Mouse (Mus musculus): Measurements from ENCODE around the gene Tnmd.

DNA sequence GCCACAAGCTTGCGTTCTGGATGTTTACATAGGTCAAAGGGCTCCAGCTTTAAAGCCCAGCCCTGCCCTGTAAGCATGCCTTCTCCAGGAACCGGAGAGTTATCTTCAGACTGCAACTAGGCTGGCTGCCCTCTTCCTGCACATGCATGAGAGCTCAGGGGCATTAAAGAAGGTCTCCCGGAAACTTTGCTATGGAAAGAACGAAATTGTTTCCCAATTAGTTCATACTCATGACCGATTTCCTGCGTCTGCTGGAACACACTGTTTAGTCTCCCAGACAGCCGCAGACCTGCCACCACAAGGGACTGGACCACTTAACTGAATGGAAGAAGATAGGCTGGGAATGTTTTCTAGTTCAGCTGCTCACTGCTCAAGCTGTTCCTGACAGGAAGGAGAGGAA, 63.4 kb downstream of the Tnmd start:
- TF ChIP-seq CTCF (IDR thresholded peaks at IDR 0.05; ENCODE audit: control insufficient read depth, insufficient read depth, insufficient read length) (no peak), USF1 (IDR thresholded peaks at IDR 0.05; ENCODE audit: low read depth) (no peak), FOSL1 (IDR thresholded peaks at IDR 0.05; ENCODE audit: insufficient read depth, low read length, poor library complexity, severe bottlenecking) (no peak), MAX (IDR thresholded peaks at IDR 0.05) (no peak), MYOG (IDR thresholded peaks at IDR 0.05; ENCODE audit: control insufficient read depth, extremely low read depth, insufficient read length) (no peak), CEBPB (IDR thresholded peaks at IDR 0.05; ENCODE audit: low read depth) (no peak)
